Mouse (Mus musculus) stomach, postnatal 0 days (tissue): ENCODE data around the gene Auts2. TPM values are rescaled to one million over a fixed set of nuclear protein-coding genes. Genes with fewer than 3 reads are reported as not detected.
A peak's percentile ranks its signal among the peaks of the same experiment; 100 is the strongest.

Experiments used
- ATAC-seq: fragments of 200-750 bp; cut with Nextera tagmentation; 2 replicates; pipeline ENCODE4 v1.8.0; 2017; ENCODE audit not compliant: low FRiP score, low TSS enrichment
- DNase-seq: peaks from one replicate; pipeline ENCODE4 v3.0.0-alpha.2; 2016; ENCODE audit warnings: low spot score
- H3K27ac ChIP-seq: fragments of 300-500 bp; sonication (generic); replicated peaks from 2 replicates; pipeline ENCODE4 v1.5.1; 2014; ENCODE audit warnings: mild to moderate bottlenecking, control low read depth
- H3K27me3 ChIP-seq: fragments of 300-500 bp; sonication (generic); 2 replicates; pipeline ENCODE4 v1.6.1; 2014; ENCODE audit warnings: low read length; ENCODE audit not compliant: control insufficient read depth, insufficient read depth
- H3K36me3 ChIP-seq: fragments of 300-500 bp; sonication (generic); 2 replicates; pipeline ENCODE4 v1.6.1; 2014; ENCODE audit warnings: low read length, mixed read lengths; ENCODE audit not compliant: control insufficient read depth, insufficient read depth
- H3K4me1 ChIP-seq: fragments of 300-500 bp; sonication (generic); replicated peaks from 2 replicates; pipeline ENCODE4 v1.6.1; 2014; ENCODE audit warnings: antibody characterized with exemption; ENCODE audit not compliant: control insufficient read depth, insufficient read depth
- H3K4me2 ChIP-seq: fragments of 300-500 bp; sonication (generic); replicated peaks from 2 replicates; pipeline ENCODE4 v1.6.1; 2014; ENCODE audit warnings: low read depth, mild to moderate bottlenecking, control low read depth, moderate library complexity
- H3K4me3 ChIP-seq: fragments of 300-500 bp; sonication (generic); 2 replicates; pipeline ENCODE4 v1.5.1; 2014; ENCODE audit warnings: low read depth, low read length, control low read depth
- H3K9ac ChIP-seq: fragments of 300-500 bp; sonication (generic); 2 replicates; pipeline ENCODE4 v1.6.1; 2014; ENCODE audit warnings: mild to moderate bottlenecking, low read length, control low read depth, mixed read lengths
- H3K9me3 ChIP-seq: fragments of 300-500 bp; sonication (generic); 2 replicates; pipeline ENCODE4 v1.6.1; 2016; ENCODE audit warnings: low read length; ENCODE audit not compliant: control insufficient read depth
- CTCF ChIP-seq: IDR thresholded peaks from 2 replicates; pipeline ENCODE4 v1.5.1; 2016; ENCODE audit warnings: antibody characterized with exemption, low read depth, mild to moderate bottlenecking, moderate library complexity
- EP300 ChIP-seq: optimal IDR thresholded peaks from 2 replicates; pipeline ENCODE3; 2016; ENCODE audit warnings: antibody characterized with exemption
- WGBS: fragments of 180-500 bp; shearing (Covaris S2); extraction: QIAGEN DNeasy Blood & Tissue Kit; methylation state at CpG from one replicate; pipeline ENCODE4 v1.1.7; 2014; 5-methylcytosine and 5-hydroxymethylcytosine counted together
- polyA plus RNA-seq: library from polyadenylated mRNA; unstranded; fragments of >200 nt; fragmentation: Nextera tagmentation; extraction: Ambion mirVana; gene quantifications from 2 replicates; pipeline ENCODE4 v1.2.1, GENCODE M21; 2015

Auts2 gene
- polyA plus RNA-seq, 1 experiment from 2014 or later = 7.3 TPM

- H3K36me3 ChIP-seq = no peaks in the 10 kb centered on the region
- H3K4me3 ChIP-seq = no peak overlapping the region
- no peak overlapping the region for H3K4me2 ChIP-seq
- H3K9me3 ChIP-seq = no peaks in the 10 kb centered on the region
- WGBS = 73% methylated on average over 9 of the region's 9 CpGs
- no peaks in the 10 kb centered on the region for H3K4me1 ChIP-seq
- no peak overlapping the region for H3K27ac ChIP-seq
- H3K27me3 ChIP-seq = no peaks in the 10 kb centered on the region
- TF ChIP-seq EP300 = no peak
- no peak for TF ChIP-seq CTCF
- ATAC-seq = peak; percentile 68
- no peak overlapping the region for H3K9ac ChIP-seq
- DNase-seq = no peak
Observed at GRCm38 (mm10) chr5:131578737-131579136, 964.4 kb downstream of the Auts2 start.

GRCm38 (mm10) chr5:131575733-131576265, 967.3 kb downstream of the Auts2 start:
- no peak overlapping the region for H3K4me2 ChIP-seq
- H3K9ac ChIP-seq = no peak overlapping the region
- 83% methylated on average over 11 of the region's 11 CpGs for WGBS
- no peak overlapping the region for H3K4me3 ChIP-seq
- H3K27ac ChIP-seq = no peak overlapping the region
- H3K27me3 ChIP-seq = no peaks in the 10 kb centered on the region
- no peak for ATAC-seq
- no peak for DNase-seq
- TF ChIP-seq EP300 (no peak), CTCF (peak; percentile 58)
- no peaks in the 10 kb centered on the region for H3K36me3 ChIP-seq
- no peaks in the 10 kb centered on the region for H3K4me1 ChIP-seq
- no peaks in the 10 kb centered on the region for H3K9me3 ChIP-seq

GRCm38 (mm10) chr5:131575086-131575514, 968.0 kb downstream of the Auts2 start:
- Histone ChIP-seq H3K4me2 (no peak overlapping the region), H3K9me3 (no peaks in the 10 kb centered on the region), H3K9ac (no peak overlapping the region), H3K27me3 (no peaks in the 10 kb centered on the region), H3K4me1 (no peaks in the 10 kb centered on the region), H3K4me3 (no peak overlapping the region), H3K36me3 (no peaks in the 10 kb centered on the region), H3K27ac (no peak overlapping the region)
- no peak for TF ChIP-seq CTCF
- TF ChIP-seq EP300 = no peak
- ATAC-seq (no peak), DNase-seq (no peak)
- WGBS = 71% methylated on average over 5 of the region's 5 CpGs

GRCm38 (mm10) chr5:131574469-131575085, 968.6 kb downstream of the Auts2 start:
- Histone ChIP-seq H3K4me2 (no peak overlapping the region), H3K4me1 (no peaks in the 10 kb centered on the region), H3K9ac (no peak overlapping the region), H3K27ac (no peak overlapping the region), H3K27me3 (no peaks in the 10 kb centered on the region), H3K36me3 (no peaks in the 10 kb centered on the region), H3K9me3 (no peaks in the 10 kb centered on the region), H3K4me3 (no peak overlapping the region)
- 86% methylated on average over 16 of the region's 16 CpGs for WGBS
- DNase-seq (no peak), ATAC-seq (no peak)
- no peak for TF ChIP-seq CTCF
- TF ChIP-seq EP300 = no peak

GRCm38 (mm10) chr5:131573296-131574177, 969.6 kb downstream of the Auts2 start:
- H3K36me3 ChIP-seq = no peaks in the 10 kb centered on the region
- H3K4me1 ChIP-seq = no peaks in the 10 kb centered on the region
- no peak overlapping the region for H3K4me3 ChIP-seq
- no peak overlapping the region for H3K4me2 ChIP-seq
- no peak for TF ChIP-seq EP300
- TF ChIP-seq CTCF = 0 out of 2 replicates have a peak, but pooled peaks have one; percentile 2
- no peaks in the 10 kb centered on the region for H3K27me3 ChIP-seq
- ATAC-seq (peak; percentile 96), DNase-seq (peak; percentile 75)
- H3K9ac ChIP-seq = no peak overlapping the region
- 69% methylated on average over 18 of the region's 18 CpGs for WGBS
- no peaks in the 10 kb centered on the region for H3K9me3 ChIP-seq
- 0 out of 2 replicates have a peak overlapping the region, but pooled peaks have one; percentile 58 for H3K27ac ChIP-seq
